Mouse (Mus musculus) spleen, postnatal 36 days (tissue): Measurements from ENCODE around the gene Dot1l.
A peak's percentile ranks its signal among the peaks of the same experiment; 100 is the strongest.

ENCODE experiments used
- DNase-seq, 2 experiments: peaks; one replicate each; pipeline ENCODE4 v3.0.0; 2022; ENCODE audit warnings: low spot score in 2 of 2, mixed read lengths in 1 of 2

The Dot1l gene

DNA sequence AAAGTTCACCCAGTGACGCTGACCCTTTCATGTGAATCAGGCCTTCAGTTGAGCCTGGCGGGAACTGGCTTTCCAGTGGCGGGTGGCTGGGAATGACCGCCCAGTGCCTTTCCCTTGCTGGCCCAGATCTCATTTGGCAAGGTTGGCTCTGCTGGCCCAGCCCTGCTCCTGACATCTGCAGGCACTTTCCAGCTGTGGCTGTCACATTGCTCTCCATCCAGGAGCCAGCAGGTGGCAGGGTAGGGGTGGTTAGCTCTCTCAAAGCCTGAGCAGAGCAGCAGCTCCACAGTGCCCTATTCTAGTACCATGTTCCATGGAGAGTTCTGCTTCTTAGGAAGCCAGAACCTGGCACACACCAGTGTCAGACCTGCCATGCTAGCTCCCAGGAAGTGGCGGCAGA is 2.7 kb downstream of the Dot1l start:
- peak; percentile 68 to 70 for DNase-seq

DNA sequence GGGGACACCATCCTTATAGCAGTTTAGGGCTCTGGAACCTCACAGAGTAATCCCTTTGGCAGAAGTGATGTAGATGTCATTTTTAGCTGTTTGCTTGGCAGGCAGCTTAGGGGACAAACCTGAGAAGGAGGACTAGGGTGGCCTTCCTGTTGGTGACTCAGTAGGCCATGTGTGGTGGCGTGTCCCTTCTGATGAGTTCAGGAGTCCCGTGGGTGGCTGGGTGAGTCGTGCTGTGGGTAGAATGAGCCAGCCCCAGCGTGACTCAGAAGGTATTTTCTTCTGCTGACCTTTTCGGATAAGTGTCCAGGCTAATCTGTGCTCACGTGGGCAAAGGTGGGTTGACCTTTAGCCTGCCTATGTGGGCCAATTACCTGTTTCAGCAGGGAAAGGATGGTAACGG is 3.6 kb downstream of the Dot1l start:
- no peak for DNase-seq

DNA sequence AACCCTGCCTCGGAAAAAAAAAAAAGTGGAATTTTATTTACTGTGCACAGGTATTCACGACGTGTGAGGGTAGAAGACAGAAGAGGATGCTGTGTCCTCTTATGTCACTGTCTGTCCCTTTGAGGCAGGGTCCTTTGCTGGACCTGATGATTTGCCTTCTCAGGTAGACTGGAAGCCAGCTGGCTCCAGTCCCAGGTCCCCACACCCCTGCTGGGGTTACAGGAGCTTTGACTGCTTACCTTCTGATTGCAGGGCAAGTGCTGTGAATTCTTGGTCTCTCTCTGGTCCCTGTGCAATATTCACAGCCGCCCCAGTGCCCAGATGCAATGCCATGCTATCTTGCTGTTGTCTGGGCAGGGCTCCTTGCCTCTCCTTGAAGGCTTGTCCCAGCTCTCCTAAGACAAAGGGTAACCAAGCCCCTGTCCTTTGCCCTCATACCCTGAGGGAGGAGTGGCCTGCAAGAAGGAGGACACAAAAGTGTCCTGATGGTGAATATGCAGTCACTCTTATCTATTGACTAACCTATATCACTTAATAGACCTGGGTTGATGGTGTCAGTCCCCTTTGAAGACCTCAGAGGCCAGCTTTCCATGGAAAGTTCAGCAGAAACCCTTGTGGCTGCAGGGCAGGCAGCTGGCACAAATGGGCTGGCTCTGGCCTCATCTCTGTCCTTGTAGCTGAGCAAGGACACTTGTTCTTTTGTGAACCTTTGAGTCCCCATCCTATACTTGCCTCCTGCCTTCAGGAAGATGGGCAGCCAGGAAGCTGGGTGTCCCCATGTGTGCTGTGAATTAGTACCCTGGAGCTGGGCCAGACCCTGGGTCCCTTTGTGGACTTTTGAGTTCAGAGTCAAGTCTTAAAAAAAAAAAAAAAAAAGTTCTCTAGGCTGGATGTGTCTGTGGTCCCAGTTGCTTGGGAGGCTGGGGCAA is 5.9 kb downstream of the Dot1l start:
- no peak for DNase-seq

DNA sequence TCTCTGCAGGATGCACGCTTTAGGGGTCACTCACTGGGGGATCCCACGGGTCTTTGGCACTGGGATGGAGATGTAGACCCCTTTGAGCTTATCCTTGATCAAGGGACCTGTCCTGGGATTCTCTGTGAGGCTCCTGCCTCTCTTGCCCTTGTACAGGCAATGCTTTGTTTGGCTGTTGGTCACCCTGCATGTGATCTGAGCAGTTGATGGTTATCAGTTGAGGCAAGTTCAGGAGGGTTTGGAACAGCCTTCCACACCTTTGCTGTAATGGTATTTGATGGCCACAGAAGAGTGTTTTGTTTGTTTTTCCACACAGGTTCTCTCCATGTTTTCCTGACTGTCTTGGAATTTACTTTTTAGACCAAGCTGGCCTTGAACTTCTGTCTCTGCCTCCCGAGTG is 6.8 kb downstream of the Dot1l start:
- no peak for DNase-seq

DNA sequence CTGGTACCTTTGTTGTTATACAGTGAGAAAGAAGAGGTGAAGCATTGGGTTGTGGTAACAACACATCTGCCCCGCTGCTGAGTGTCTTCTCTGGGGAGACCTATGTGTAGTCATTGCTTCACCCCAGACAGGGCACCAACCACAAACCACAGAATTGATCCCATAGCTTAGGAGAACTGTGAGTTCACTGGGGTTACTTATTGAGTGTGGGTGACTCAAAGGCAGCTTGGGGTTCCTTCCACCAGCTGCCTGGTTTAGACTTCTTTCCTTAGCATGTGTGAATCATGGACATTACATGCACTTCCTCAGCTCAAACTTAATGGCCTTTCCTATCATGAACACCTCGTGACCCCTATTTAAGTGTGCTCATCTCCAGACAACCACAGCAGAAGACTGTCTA is 8.5 kb downstream of the Dot1l start:
- no peak for DNase-seq

DNA sequence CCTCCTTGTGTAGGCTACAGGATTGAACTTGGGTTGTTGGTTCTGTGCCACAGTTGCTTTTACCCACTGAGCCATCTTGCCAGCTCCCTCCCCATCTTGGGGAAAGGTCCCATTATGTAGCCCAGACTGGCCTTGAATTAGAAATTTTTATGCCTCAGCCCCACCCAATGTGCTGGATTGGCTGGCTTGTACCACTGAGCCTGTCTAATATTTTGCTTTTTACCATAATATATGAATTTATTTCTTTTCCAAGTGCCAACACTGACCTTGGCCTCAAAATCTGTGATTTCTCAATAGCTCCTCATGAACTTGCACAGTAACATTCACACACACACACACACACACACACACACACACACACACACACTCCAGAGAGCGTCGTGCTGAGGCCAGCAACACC is 10.7 kb downstream of the Dot1l start:
- DNase-seq, result no peak

DNA sequence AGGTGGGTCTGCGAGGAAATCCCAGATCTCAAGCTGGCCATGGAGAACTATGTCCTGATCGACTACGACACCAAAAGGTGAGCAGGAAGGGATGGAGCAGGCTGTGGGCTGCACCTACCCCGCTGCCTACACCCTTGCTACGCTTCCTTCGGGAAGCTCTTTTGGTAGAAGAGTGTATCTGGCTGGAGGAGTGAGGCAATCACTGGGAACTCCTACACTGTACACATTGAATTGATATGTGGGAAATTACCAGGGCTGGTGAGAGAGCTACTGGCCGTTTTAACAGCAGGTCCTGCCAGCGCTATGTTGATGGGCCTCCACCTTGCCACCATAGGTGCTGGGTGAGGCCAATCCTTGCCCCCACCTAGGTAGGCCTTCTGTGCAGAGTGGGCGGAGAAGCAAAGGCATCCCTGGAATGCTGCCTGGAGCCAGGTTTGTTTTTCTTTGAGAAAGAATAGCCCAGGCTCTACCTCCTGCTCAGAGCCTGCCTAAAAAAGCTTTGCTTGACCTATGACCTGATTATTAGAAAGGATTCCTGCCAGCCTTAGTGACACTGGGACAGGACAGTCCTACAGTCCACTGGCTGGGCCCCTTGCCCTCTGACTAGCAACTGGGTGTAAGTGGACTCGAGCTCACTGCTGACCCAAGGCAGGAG is 11.3 kb downstream of the Dot1l start:
- DNase-seq, result no peak

DNA sequence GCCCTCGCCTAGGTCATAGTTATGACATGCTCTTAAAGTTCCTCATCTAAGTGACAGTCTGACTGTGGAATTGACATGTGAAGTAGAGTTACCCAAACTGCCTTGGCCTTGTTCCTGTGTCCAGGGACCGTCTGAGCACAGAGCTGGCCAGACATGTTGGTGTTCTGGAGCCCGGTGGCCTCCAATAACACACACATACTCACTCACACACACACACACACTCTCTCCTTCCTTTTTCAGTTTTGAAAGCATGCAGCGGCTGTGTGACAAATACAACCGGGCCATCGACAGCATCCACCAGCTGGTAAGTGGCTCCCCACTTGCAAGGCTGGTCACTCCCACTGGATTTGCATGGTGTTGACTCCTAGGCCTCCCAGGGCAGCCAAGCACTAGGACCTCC is 13.4 kb downstream of the Dot1l start:
- DNase-seq, result no peak

DNA sequence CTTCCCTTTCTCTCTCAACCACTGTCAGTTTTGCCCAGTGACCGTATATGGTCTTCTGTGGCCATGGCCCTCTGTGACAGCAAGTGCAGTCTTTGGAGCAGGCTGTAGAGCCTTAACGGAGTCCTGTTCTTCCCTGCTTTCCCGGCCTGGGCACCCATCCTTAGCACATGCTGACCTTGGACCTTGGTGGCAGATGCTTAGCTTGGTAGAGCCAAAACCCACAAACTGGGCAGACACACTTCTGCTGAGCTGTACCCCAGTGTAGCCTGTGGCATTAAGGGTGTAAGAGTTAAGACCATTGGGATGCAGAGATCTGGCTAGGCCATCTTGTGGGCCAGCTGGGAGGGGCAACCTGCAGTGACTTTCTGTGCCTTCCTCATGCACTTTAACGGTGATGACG is 18.8 kb downstream of the Dot1l start:
- no peak for DNase-seq

DNA sequence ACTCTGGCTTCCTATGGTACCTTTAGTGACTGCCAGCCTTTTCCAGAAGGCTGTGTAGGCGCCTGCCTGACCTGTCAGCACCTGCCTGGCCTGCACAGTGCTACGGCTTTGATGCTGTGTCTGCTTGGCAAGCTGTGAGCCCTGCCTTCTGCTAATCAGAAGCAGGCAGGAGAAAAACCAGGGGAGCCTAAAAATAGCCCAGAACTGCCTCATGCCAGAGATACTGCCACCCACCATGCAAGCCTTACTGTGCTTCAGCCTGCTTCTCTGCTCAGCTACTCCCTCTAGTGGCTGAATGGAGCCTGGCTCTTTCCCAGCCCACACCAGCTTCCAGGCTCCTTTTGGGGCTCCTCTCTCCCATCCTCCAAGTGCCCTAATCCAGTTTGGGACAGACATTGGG is 19.5 kb downstream of the Dot1l start:
- peak; percentile 39 to 47 for DNase-seq

DNA sequence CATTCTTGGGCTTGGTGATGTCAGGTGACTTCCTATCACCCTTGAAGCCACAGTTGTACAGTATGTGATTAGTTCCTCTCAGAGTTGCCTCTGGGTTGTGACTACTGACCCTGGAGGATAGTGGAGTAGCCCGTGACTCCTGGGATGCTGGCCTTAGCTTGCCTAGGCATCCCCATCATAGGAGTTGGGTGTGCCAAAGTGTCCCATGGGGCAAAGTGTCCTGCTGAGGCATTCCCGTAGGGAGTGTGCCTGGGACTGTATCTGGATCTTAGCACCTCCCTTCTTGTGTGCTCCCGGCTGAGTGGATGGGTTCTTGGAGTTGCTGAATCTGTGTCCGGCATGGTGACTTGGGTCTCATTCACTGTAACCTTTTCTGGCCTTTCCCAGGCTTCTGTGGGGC is 20.0 kb downstream of the Dot1l start:
- DNase-seq, result no peak

DNA sequence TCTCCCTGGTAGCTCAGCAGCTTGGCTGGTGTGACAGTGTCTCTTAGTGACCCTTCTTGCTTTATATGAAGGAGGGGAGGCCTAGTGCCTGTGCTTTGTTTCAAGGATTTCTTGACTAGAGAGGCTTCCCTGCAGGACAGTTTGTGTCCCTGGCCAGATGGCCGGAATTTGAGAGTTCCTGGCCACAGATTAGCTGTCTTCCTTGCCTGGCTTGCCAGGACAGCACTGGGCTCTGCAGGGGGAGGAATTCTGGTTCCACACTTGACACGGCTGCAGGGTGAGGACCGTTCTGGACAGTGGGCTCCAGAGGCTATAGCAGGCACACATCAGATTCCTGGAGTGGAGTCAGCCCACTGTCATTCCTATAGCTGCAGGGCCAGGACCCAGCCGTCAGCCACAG is 20.7 kb downstream of the Dot1l start:
- DNase-seq, result no peak

DNA sequence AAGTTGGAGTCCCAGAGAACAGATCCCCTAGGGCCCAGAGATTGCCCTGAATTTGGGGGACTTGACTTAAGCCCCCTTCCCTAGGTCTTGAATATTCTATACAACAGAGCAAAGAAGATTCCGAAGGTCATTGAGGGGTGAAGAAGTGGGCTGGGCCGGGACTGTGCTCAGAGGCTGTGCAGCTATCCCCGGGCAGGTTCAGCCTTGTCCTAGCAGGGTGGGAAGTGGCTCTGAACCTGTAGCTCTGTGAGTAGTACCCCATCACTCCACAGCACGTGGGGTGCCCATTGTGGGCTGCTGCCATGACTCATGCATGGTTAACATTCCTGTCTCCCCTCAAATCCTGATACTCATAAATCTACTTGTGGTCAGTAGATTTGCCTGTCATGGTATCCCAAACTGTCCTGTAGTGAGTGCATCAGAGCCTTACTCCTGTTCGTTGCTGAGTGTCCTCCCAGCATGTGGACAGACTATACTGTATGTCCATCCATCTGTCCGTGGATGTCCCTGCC is 21.4 kb downstream of the Dot1l start:
- DNase-seq, result no peak

DNA sequence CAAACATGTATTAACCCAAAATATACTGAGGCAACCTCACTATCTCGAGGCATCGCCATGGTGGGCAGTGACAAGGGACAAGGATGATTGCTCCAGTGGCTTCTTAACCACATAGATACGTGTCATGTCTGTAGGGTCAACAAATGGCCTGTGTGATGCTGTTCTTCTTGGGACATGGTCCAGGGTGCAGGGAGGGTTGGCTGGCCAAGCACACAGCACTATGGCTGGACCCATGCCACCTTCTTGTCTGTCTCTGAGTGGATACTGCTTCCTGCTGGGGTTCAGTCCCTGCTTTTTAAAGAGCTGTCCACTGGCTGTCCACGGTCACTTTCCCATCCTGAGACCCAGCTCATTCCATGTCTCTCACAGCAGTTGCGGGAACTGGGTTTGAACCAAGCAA is 22.1 kb downstream of the Dot1l start:
- no peak for DNase-seq

DNA sequence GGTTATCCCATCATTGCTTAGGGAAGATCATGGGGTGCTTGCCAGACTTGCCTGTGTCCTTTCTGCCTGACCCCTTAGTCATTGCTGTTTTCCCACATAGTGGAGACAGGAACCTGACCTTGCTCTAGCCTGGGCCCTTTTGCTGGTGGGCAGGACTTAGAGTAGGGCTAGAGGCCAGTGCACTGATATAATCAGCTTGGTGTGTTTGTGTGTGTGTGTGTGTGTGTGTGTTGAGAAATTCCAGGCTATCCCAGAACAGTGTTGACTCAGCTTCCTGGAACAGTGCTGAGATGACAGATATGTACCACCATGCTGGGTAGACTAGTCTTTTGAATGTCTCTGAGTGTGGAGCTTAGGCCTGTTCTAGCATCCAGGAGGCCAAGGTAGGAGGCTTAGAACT is 24.6 kb downstream of the Dot1l start:
- no peak for DNase-seq

DNA sequence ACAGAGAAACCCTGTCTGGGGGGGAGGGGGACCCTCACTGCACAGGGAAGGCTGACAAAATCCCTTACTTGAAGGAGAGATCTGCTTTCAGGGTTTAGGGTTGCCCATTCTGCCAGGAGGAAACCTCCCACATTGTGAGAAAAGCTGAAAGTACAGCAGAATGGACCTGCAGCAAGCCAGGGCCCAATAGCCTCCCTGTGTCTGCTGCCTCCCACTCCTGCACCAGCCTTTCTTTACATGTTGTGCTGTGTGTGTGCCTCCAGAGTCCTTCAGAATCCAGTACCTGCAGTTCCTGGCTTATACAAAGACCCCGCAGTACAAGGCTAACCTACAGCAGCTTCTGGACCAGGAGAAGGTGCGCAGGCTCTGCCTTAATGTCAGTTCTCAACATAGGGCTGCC is 29.3 kb downstream of the Dot1l start:
- no peak for DNase-seq

DNA sequence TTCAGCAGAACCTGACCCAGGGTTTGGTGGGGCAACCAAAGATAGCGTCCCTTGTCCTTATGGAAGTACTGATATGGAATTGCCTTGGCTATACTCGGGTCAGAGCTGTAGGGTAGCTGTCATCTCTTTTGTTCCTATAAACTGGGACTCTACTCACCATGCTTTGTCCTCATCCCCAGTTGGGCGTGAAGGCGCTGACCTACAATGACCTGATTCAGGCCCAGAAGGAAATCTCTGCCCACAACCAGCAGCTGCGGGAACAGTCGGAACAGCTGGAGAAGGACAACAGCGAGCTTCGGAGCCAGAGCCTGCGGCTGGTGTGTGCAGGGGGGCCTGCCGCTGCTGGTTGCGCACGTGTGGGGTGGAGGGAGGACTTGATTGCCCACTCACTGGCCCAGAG is 29.9 kb downstream of the Dot1l start:
- no peak for DNase-seq

DNA sequence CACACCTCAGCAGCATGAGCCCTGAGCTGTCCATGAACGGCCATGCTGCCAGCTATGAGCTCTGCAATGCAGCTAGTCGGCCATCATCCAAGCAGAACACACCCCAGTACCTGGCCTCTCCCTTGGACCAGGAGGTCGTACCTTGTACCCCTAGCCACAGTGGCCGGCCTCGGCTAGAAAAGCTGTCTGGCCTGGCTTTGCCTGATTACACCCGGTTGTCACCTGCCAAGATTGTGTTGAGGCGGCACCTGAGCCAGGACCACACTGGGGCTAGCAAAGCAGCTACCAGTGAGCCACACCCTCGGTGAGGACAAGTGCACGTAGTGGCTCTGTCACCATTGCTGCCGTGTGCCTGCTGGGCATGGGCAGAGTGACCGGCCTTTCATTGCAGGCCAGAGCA is 31.0 kb downstream of the Dot1l start:
- no peak for DNase-seq

DNA sequence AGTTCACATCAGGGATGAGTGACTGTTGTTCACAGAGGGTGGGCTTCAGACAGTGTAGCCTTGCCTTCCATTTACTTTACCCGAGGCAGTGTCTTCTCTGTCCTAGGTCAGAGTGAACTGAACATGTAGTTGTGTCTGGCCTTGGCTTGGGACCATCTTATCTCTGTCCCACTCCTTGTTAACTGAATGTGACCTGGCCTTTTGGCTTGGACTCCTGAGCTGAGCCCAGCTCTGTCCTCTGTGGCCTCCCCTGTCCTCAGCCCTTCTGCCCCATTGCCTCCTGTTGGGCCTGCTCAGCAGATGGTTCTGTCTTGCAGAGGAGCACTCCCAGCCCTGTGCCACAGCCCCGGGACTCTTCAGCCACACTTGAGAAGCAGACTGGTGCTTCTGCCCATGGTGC is 32.5 kb downstream of the Dot1l start:
- DNase-seq, result no peak

DNA sequence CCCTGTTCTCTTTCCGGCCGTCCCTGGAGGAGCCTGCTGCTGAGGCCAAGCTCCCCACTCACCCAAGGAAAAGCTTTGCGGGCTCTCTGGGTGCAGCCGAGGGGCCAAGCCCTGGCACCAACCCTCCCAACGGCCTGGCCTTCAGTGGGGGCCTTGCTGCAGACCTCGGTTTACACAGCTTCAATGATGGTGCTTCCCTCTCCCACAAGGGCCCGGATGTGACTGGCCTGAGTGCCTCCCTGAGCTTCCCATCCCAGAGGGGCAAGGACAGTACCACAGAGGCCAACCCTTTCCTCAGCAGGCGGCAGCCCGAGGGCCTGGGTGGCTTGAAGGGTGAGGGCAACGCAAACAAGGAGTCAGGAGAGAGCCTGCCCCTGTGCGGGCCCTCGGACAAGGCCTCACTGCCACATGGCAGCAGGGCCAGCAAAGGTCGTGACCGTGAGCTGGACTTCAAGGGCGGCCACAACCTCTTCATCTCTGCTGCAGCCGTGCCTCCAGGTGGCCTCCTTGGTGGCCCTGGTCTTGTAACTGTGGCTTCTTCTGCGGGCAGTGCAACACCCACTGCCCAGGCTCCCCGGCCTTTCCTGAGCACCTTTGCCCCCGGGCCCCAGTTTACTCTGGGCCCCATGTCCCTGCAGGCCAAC is 35.9 kb downstream of the Dot1l start:
- no peak for DNase-seq

DNA sequence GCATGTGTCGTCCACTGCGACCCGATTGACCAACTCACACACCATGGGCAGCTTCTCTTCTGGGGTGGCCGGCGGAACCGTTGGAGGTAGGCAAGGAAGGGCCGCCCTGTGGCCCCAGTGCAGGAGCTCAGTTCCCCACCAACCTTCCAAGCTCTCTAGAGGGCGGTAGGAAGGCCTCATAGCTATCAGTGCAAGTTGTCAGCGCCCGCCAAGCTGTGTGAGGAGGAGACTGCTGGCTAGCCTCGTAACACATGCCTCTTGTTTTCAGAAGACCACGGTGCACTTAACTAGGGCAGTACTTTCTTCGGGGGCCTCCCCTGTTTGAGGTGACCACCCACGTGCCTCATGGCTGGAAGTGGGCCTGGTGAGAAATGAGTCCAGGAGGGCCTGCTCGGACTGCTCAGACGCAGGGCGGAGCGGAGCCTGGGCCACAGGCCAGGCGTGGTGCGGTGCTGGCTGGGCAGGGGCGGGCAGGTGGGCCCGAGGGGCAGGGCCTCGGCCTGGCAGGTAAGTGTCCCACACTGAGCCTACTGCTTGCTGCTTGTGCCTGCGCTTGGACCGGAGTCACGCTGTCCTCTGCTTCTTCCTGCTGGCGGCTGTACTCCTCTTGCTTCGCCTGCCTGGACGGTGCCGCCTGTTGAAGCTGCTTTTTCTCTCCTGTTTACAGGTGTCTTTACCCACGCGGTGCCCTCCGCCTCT is 36.6 kb downstream of the Dot1l start:
- no peak for DNase-seq
